Mouse (Mus musculus) c-Kit-positive CD71-positive TER-119-negative erythroid progenitor cells, embryonic 14.5 days (primary cell): Measurements from ENCODE around the gene Med16.

ENCODE experiments used
- DNase-seq: peaks from one replicate; pipeline ENCODE4 v3.0.0-alpha.2; 2013; ENCODE audit warnings: low read depth

Med16 gene

GRCm38 (mm10) chr10:79932736-79933135 is 24.0 kb upstream of the Med16 start:
- DNase-seq = no peak

GRCm38 (mm10) chr10:79931797-79932196 is 23.1 kb upstream of the Med16 start:
- no peak for DNase-seq

GRCm38 (mm10) chr10:79930826-79931186 is 22.1 kb upstream of the Med16 start:
- no peak for DNase-seq

GRCm38 (mm10) chr10:79929967-79930825 is 21.5 kb upstream of the Med16 start:
- DNase-seq = no peak

- DNase-seq = no peak
Measured at GRCm38 (mm10) chr10:79928907-79929701, 20.4 kb upstream of the Med16 start.

- no peak for DNase-seq
Measured at GRCm38 (mm10) chr10:79928030-79928694, 19.4 kb upstream of the Med16 start.

- no peak for DNase-seq
Measured at GRCm38 (mm10) chr10:79927324-79928029, 18.8 kb upstream of the Med16 start.

- DNase-seq = peak; percentile 84
Measured at GRCm38 (mm10) chr10:79926491-79927323, 18.0 kb upstream of the Med16 start, which contains the start of gene Arid3a. Arid3a (plus strand) TSS chr10:79927043.

- no peak for DNase-seq
Measured at GRCm38 (mm10) chr10:79925785-79926490, 17.2 kb upstream of the Med16 start.

- peak; percentile 79 for DNase-seq
Measured at GRCm38 (mm10) chr10:79924998-79925784, 16.5 kb upstream of the Med16 start.

- no peak for DNase-seq
Measured at GRCm38 (mm10) chr10:79921572-79921971, 12.8 kb upstream of the Med16 start.

- DNase-seq = no peak
Measured at GRCm38 (mm10) chr10:79920958-79921535, 12.3 kb upstream of the Med16 start, which contains the start of gene R3hdm4. R3hdm4 (minus strand) TSS chr10:79921208.

- DNase-seq = no peak
Measured at GRCm38 (mm10) chr10:79920056-79920890, 11.6 kb upstream of the Med16 start.

GRCm38 (mm10) chr10:79919251-79919849 is 10.6 kb upstream of the Med16 start:
- no peak for DNase-seq

- DNase-seq = no peak
Measured at GRCm38 (mm10) chr10:79918231-79919078, 9.7 kb upstream of the Med16 start.

- no peak for DNase-seq
Measured at GRCm38 (mm10) chr10:79917532-79918100, 8.9 kb upstream of the Med16 start.
